Mouse (Mus musculus): ENCODE data around the gene Fbxo34. TPM values are rescaled to one million over a fixed set of nuclear protein-coding genes. Genes with fewer than 3 reads are reported as not detected.

Gene Fbxo34
- polyA plus RNA-seq, 1 experiment from 2014 or later = 18.1 TPM

- Histone ChIP-seq H3K27me3 (ENCODE audit: control insufficient read depth, insufficient read depth, low read length) (no peaks in the 10 kb centered on the region), H3K27ac (replicated peaks) (no peak overlapping the region), H3K9ac (ENCODE audit: low read length) (no peak overlapping the region), H3K4me2 (replicated peaks; ENCODE audit: low read depth) (no peak overlapping the region), H3K36me3 (ENCODE audit: control insufficient read depth, insufficient read depth, low read length) (no peaks in the 10 kb centered on the region), H3K4me3 (ENCODE audit: low read depth, low read length) (no peak overlapping the region), H3K4me1 (replicated peaks; ENCODE audit: control insufficient read depth, insufficient read depth) (no peaks in the 10 kb centered on the region), H3K9me3 (ENCODE audit: control insufficient read depth, low read length) (no peaks in the 10 kb centered on the region)
- DNase-seq (ENCODE audit: low spot score) (no peak), ATAC-seq (ENCODE audit: low FRiP score, low TSS enrichment) (no peak)
- 79% methylated on average over 9 of the region's 9 CpGs for WGBS
- TF ChIP-seq EP300 (optimal IDR thresholded peaks at IDR 0.05) (no peak), CTCF (IDR thresholded peaks at IDR 0.05; ENCODE audit: low read depth) (no peak)
Measured at GRCm38 (mm10) chr14:47419034-47419625, 31.1 kb upstream of the Fbxo34 start.

GRCm38 (mm10) chr14:47419723-47420276 is 30.4 kb upstream of the Fbxo34 start:
- no peaks in the 10 kb centered on the region for H3K27me3 ChIP-seq (ENCODE audit: control insufficient read depth, insufficient read depth, low read length)
- H3K4me3 ChIP-seq (ENCODE audit: low read depth, low read length) = no peak overlapping the region
- no peak for DNase-seq (ENCODE audit: low spot score)
- WGBS = 94% methylated on average over 24 of the region's 24 CpGs
- H3K9ac ChIP-seq (ENCODE audit: low read length) = no peak overlapping the region
- H3K9me3 ChIP-seq (ENCODE audit: control insufficient read depth, low read length) = no peaks in the 10 kb centered on the region
- H3K4me1 ChIP-seq (replicated peaks; ENCODE audit: control insufficient read depth, insufficient read depth) = no peaks in the 10 kb centered on the region
- no peaks in the 10 kb centered on the region for H3K36me3 ChIP-seq (ENCODE audit: control insufficient read depth, insufficient read depth, low read length)
- TF ChIP-seq CTCF (IDR thresholded peaks at IDR 0.05; ENCODE audit: low read depth) = no peak
- no peak for TF ChIP-seq EP300 (optimal IDR thresholded peaks at IDR 0.05)
- H3K27ac ChIP-seq (replicated peaks) = no peak overlapping the region
- no peak for ATAC-seq (ENCODE audit: low FRiP score, low TSS enrichment)
- H3K4me2 ChIP-seq (replicated peaks; ENCODE audit: low read depth) = no peak overlapping the region

GRCm38 (mm10) chr14:47421606-47422005 is 28.6 kb upstream of the Fbxo34 start:
- no peak for ATAC-seq (ENCODE audit: low FRiP score, low TSS enrichment)
- H3K4me2 ChIP-seq (replicated peaks; ENCODE audit: low read depth) = no peak overlapping the region
- no peak overlapping the region for H3K9ac ChIP-seq (ENCODE audit: low read length)
- no peaks in the 10 kb centered on the region for H3K4me1 ChIP-seq (replicated peaks; ENCODE audit: control insufficient read depth, insufficient read depth)
- H3K4me3 ChIP-seq (ENCODE audit: low read depth, low read length) = no peak overlapping the region
- H3K9me3 ChIP-seq (ENCODE audit: control insufficient read depth, low read length) = no peaks in the 10 kb centered on the region
- no peaks in the 10 kb centered on the region for H3K27me3 ChIP-seq (ENCODE audit: control insufficient read depth, insufficient read depth, low read length)
- H3K36me3 ChIP-seq (ENCODE audit: control insufficient read depth, insufficient read depth, low read length) = no peaks in the 10 kb centered on the region
- no peak for DNase-seq (ENCODE audit: low spot score)
- TF ChIP-seq CTCF (IDR thresholded peaks at IDR 0.05; ENCODE audit: low read depth) (no peak), EP300 (optimal IDR thresholded peaks at IDR 0.05) (no peak)
- no peak overlapping the region for H3K27ac ChIP-seq (replicated peaks)
- WGBS = 28% methylated on average over 2 of the region's 2 CpGs

GRCm38 (mm10) chr14:47422466-47422865 is 27.8 kb upstream of the Fbxo34 start:
- Histone ChIP-seq H3K4me1 (replicated peaks; ENCODE audit: control insufficient read depth, insufficient read depth) (no peaks in the 10 kb centered on the region), H3K4me2 (replicated peaks; ENCODE audit: low read depth) (no peak overlapping the region), H3K9me3 (ENCODE audit: control insufficient read depth, low read length) (no peaks in the 10 kb centered on the region), H3K9ac (ENCODE audit: low read length) (no peak overlapping the region), H3K36me3 (ENCODE audit: control insufficient read depth, insufficient read depth, low read length) (no peaks in the 10 kb centered on the region), H3K27ac (replicated peaks) (no peak overlapping the region), H3K4me3 (ENCODE audit: low read depth, low read length) (no peak overlapping the region), H3K27me3 (ENCODE audit: control insufficient read depth, insufficient read depth, low read length) (no peaks in the 10 kb centered on the region)
- TF ChIP-seq EP300 (optimal IDR thresholded peaks at IDR 0.05) (no peak), CTCF (IDR thresholded peaks at IDR 0.05; ENCODE audit: low read depth) (no peak)
- ATAC-seq (ENCODE audit: low FRiP score, low TSS enrichment) (no peak), DNase-seq (ENCODE audit: low spot score) (no peak)
- WGBS = 66% methylated on average over 4 of the region's 4 CpGs

GRCm38 (mm10) chr14:47432987-47433386 is 17.2 kb upstream of the Fbxo34 start:
- H3K27me3 ChIP-seq (ENCODE audit: control insufficient read depth, insufficient read depth, low read length) = no peaks in the 10 kb centered on the region
- DNase-seq (ENCODE audit: low spot score) = no peak

GRCm38 (mm10) chr14:47438947-47439346 is 11.3 kb upstream of the Fbxo34 start:
- 67% methylated on average over 3 of the region's 3 CpGs for WGBS
- H3K4me3 ChIP-seq (ENCODE audit: low read depth, low read length) = no peak overlapping the region
- no peak overlapping the region for H3K9ac ChIP-seq (ENCODE audit: low read length)
- DNase-seq (ENCODE audit: low spot score) (no peak), ATAC-seq (ENCODE audit: low FRiP score, low TSS enrichment) (no peak)
- H3K36me3 ChIP-seq (ENCODE audit: control insufficient read depth, insufficient read depth, low read length) = no peaks in the 10 kb centered on the region
- no peak for TF ChIP-seq EP300 (optimal IDR thresholded peaks at IDR 0.05)
- no peak for TF ChIP-seq CTCF (IDR thresholded peaks at IDR 0.05; ENCODE audit: low read depth)
- no peaks in the 10 kb centered on the region for H3K4me1 ChIP-seq (replicated peaks; ENCODE audit: control insufficient read depth, insufficient read depth)
- H3K9me3 ChIP-seq (ENCODE audit: control insufficient read depth, low read length) = no peaks in the 10 kb centered on the region
- no peak overlapping the region for H3K27ac ChIP-seq (replicated peaks)
- H3K4me2 ChIP-seq (replicated peaks; ENCODE audit: low read depth) = no peak overlapping the region
- H3K27me3 ChIP-seq (ENCODE audit: control insufficient read depth, insufficient read depth, low read length) = no peaks in the 10 kb centered on the region

More at GRCm38 (mm10) chr14:47432987-47433386, 17.2 kb upstream of the Fbxo34 start:
- Histone ChIP-seq H3K27ac (replicated peaks) (no peak overlapping the region), H3K9me3 (ENCODE audit: control insufficient read depth, low read length) (no peaks in the 10 kb centered on the region), H3K9ac (ENCODE audit: low read length) (no peak overlapping the region), H3K4me3 (ENCODE audit: low read depth, low read length) (no peak overlapping the region), H3K4me1 (replicated peaks; ENCODE audit: control insufficient read depth, insufficient read depth) (no peaks in the 10 kb centered on the region), H3K4me2 (replicated peaks; ENCODE audit: low read depth) (no peak overlapping the region), H3K36me3 (ENCODE audit: control insufficient read depth, insufficient read depth, low read length) (no peaks in the 10 kb centered on the region)
- no peak for ATAC-seq (ENCODE audit: low FRiP score, low TSS enrichment)
- TF ChIP-seq CTCF (IDR thresholded peaks at IDR 0.05; ENCODE audit: low read depth) (peak; percentile 50), EP300 (optimal IDR thresholded peaks at IDR 0.05) (no peak)
